Mouse (Mus musculus): ENCODE results near the gene Itih5. TPM values are rescaled to one million over a fixed set of nuclear protein-coding genes. Genes with fewer than 3 reads are reported as not detected.

Itih5 gene
- polyA plus RNA-seq, 1 experiment: not detected

- 0 out of 2 replicates have a peak, but pooled peaks cover 2% of the 10 kb centered on the region for H3K4me1 ChIP-seq (ENCODE audit: control insufficient read depth, insufficient read depth, low read length)
- TF ChIP-seq POLR2A (IDR thresholded peaks at IDR 0.05; ENCODE audit: insufficient read depth, low read depth, low read length) (no peak), CTCF (IDR thresholded peaks at IDR 0.05; ENCODE audit: insufficient read depth, low read depth, low read length) (no peak)
- 84% methylated on average over 3 of the region's 3 CpGs for WGBS
- H3K4me3 ChIP-seq (ENCODE audit: insufficient read depth, low read depth, low read length): no peak overlapping the region
- H3K27ac ChIP-seq (ENCODE audit: insufficient read depth, low read depth, low read length): no peak overlapping the region
Measured at GRCm38 (mm10) chr2:10200736-10201285, 47.4 kb downstream of the Itih5 start.

GRCm38 (mm10) chr2:10204301-10204700, 50.9 kb downstream of the Itih5 start:
- H3K27ac ChIP-seq (ENCODE audit: insufficient read depth, low read depth, low read length): no peak overlapping the region
- WGBS: 54% methylated on average over 3 of the region's 3 CpGs
- no peak overlapping the region for H3K4me3 ChIP-seq (ENCODE audit: insufficient read depth, low read depth, low read length)
- no peak for TF ChIP-seq CTCF (IDR thresholded peaks at IDR 0.05; ENCODE audit: insufficient read depth, low read depth, low read length)
- TF ChIP-seq POLR2A (IDR thresholded peaks at IDR 0.05; ENCODE audit: insufficient read depth, low read depth, low read length): no peak
- 0 out of 2 replicates have a peak, but pooled peaks cover under 1% of the 10 kb centered on the region for H3K4me1 ChIP-seq (ENCODE audit: control insufficient read depth, insufficient read depth, low read length)

GRCm38 (mm10) chr2:10213468-10213867, 60.1 kb downstream of the Itih5 start:
- Histone ChIP-seq H3K4me3 (ENCODE audit: insufficient read depth, low read depth, low read length) (no peak overlapping the region), H3K27ac (ENCODE audit: insufficient read depth, low read depth, low read length) (no peak overlapping the region), H3K4me1 (ENCODE audit: control insufficient read depth, insufficient read depth, low read length) (no peaks in the 10 kb centered on the region)
- no peak for TF ChIP-seq CTCF (IDR thresholded peaks at IDR 0.05; ENCODE audit: insufficient read depth, low read depth, low read length)
- no peak for TF ChIP-seq POLR2A (IDR thresholded peaks at IDR 0.05; ENCODE audit: insufficient read depth, low read depth, low read length)
- WGBS: 90% methylated on average over 12 of the region's 12 CpGs

GRCm38 (mm10) chr2:10215876-10216565, 62.6 kb downstream of the Itih5 start:
- WGBS: 80% methylated on average over 7 of the region's 7 CpGs
- Histone ChIP-seq H3K27ac (ENCODE audit: insufficient read depth, low read depth, low read length) (no peak overlapping the region), H3K4me3 (ENCODE audit: insufficient read depth, low read depth, low read length) (no peak overlapping the region), H3K4me1 (ENCODE audit: control insufficient read depth, insufficient read depth, low read length) (no peaks in the 10 kb centered on the region)
- TF ChIP-seq POLR2A (IDR thresholded peaks at IDR 0.05; ENCODE audit: insufficient read depth, low read depth, low read length): no peak
- TF ChIP-seq CTCF (IDR thresholded peaks at IDR 0.05; ENCODE audit: insufficient read depth, low read depth, low read length): no peak

GRCm38 (mm10) chr2:10216566-10217247, 63.3 kb downstream of the Itih5 start:
- TF ChIP-seq CTCF (IDR thresholded peaks at IDR 0.05; ENCODE audit: insufficient read depth, low read depth, low read length) (no peak), POLR2A (IDR thresholded peaks at IDR 0.05; ENCODE audit: insufficient read depth, low read depth, low read length) (no peak)
- Histone ChIP-seq H3K27ac (ENCODE audit: insufficient read depth, low read depth, low read length) (no peak overlapping the region), H3K4me3 (ENCODE audit: insufficient read depth, low read depth, low read length) (no peak overlapping the region), H3K4me1 (ENCODE audit: control insufficient read depth, insufficient read depth, low read length) (no peaks in the 10 kb centered on the region)
- WGBS: 51% methylated on average over 7 of the region's 7 CpGs

GRCm38 (mm10) chr2:10221862-10222261, 68.5 kb downstream of the Itih5 start:
- TF ChIP-seq POLR2A (IDR thresholded peaks at IDR 0.05; ENCODE audit: insufficient read depth, low read depth, low read length) (no peak), CTCF (IDR thresholded peaks at IDR 0.05; ENCODE audit: insufficient read depth, low read depth, low read length) (no peak)
- H3K4me3 ChIP-seq (ENCODE audit: insufficient read depth, low read depth, low read length): no peak overlapping the region
- no peak overlapping the region for H3K27ac ChIP-seq (ENCODE audit: insufficient read depth, low read depth, low read length)
- WGBS: 91% methylated on average over 4 of the region's 4 CpGs
- no peaks in the 10 kb centered on the region for H3K4me1 ChIP-seq (ENCODE audit: control insufficient read depth, insufficient read depth, low read length)

GRCm38 (mm10) chr2:10226907-10227306, 73.5 kb downstream of the Itih5 start:
- WGBS: 89% methylated on average over 1 of the region's 1 CpGs
- H3K27ac ChIP-seq (ENCODE audit: insufficient read depth, low read depth, low read length): no peak overlapping the region
- no peak overlapping the region for H3K4me3 ChIP-seq (ENCODE audit: insufficient read depth, low read depth, low read length)
- H3K4me1 ChIP-seq (ENCODE audit: control insufficient read depth, insufficient read depth, low read length): no peaks in the 10 kb centered on the region
- no peak for TF ChIP-seq POLR2A (IDR thresholded peaks at IDR 0.05; ENCODE audit: insufficient read depth, low read depth, low read length)
- no peak for TF ChIP-seq CTCF (IDR thresholded peaks at IDR 0.05; ENCODE audit: insufficient read depth, low read depth, low read length)

- H3K27ac ChIP-seq (ENCODE audit: insufficient read depth, low read depth, low read length): no peak overlapping the region
- WGBS: 25% methylated on average over 6 of the region's 6 CpGs
- no peak overlapping the region for H3K4me3 ChIP-seq (ENCODE audit: insufficient read depth, low read depth, low read length)
- no peaks in the 10 kb centered on the region for H3K4me1 ChIP-seq (ENCODE audit: control insufficient read depth, insufficient read depth, low read length)
- TF ChIP-seq POLR2A (IDR thresholded peaks at IDR 0.05; ENCODE audit: insufficient read depth, low read depth, low read length): no peak
- no peak for TF ChIP-seq CTCF (IDR thresholded peaks at IDR 0.05; ENCODE audit: insufficient read depth, low read depth, low read length)
Measured at GRCm38 (mm10) chr2:10231971-10232370, 78.6 kb downstream of the Itih5 start.

- no peak overlapping the region for H3K4me3 ChIP-seq (ENCODE audit: insufficient read depth, low read depth, low read length)
- 97% methylated on average over 2 of the region's 2 CpGs for WGBS
- no peak for TF ChIP-seq POLR2A (IDR thresholded peaks at IDR 0.05; ENCODE audit: insufficient read depth, low read depth, low read length)
- TF ChIP-seq CTCF (IDR thresholded peaks at IDR 0.05; ENCODE audit: insufficient read depth, low read depth, low read length): no peak
- H3K27ac ChIP-seq (ENCODE audit: insufficient read depth, low read depth, low read length): no peak overlapping the region
- no peaks in the 10 kb centered on the region for H3K4me1 ChIP-seq (ENCODE audit: control insufficient read depth, insufficient read depth, low read length)
Measured at GRCm38 (mm10) chr2:10236554-10236953, 83.2 kb downstream of the Itih5 start.

All from olfactory bulb, adult 2 months (tissue).